Mouse (Mus musculus) CH12.LX (cell line): ENCODE results near the gene Washc3. TPM values are rescaled to one million over a fixed set of nuclear protein-coding genes. Genes with fewer than 3 reads are reported as not detected.

Source experiments
- DNase-seq: peaks from one replicate; pipeline ENCODE4 v3.0.0-alpha.2; 2013; ENCODE audit errors: extremely low read depth
- H3K27ac ChIP-seq: 2 replicates; pipeline ENCODE4 v1.5.1; 2012; ENCODE audit warnings: low read depth, mild to moderate bottlenecking, control low read depth, moderate library complexity; ENCODE audit not compliant: insufficient read depth
- H3K27me3 ChIP-seq: replicated peaks from 2 replicates; pipeline ENCODE3; 2012; ENCODE audit warnings: inconsistent platforms
- H3K36me3 ChIP-seq, 2 experiments: replicated peaks in 1 of 2; 2 replicates each; pipeline versions ENCODE3 to v1.6.1; 2012; ENCODE audit warnings: inconsistent platforms in 1 of 2, low read length in 1 of 2, mild to moderate bottlenecking in 1 of 2, mixed read lengths in 1 of 2, moderate library complexity in 1 of 2; ENCODE audit not compliant: control insufficient read depth in 1 of 2, insufficient read depth in 1 of 2
- H3K4me1 ChIP-seq, 2 experiments: 2 replicates each; pipeline ENCODE4 v1.6.1; 2012; ENCODE audit warnings: inconsistent platforms in 1 of 2, moderate library complexity in 1 of 2; ENCODE audit not compliant: insufficient read depth in 2 of 2, control insufficient read depth in 1 of 2
- H3K4me2 ChIP-seq: 2 replicates; pipeline ENCODE4 v1.6.1; 2012; ENCODE audit warnings: low read depth, mild to moderate bottlenecking, control low read depth; ENCODE audit not compliant: poor library complexity, insufficient read depth, severe bottlenecking
- H3K4me3 ChIP-seq, 3 experiments: fragments of 150-350 bp in 1 of 3; sonication (generic) in 1 of 3; replicated peaks in 1 of 3; 2 replicates each; pipeline versions ENCODE3 to v1.5.1; 2011 to 2012; ENCODE audit warnings: low read depth in 2 of 3, low read length in 2 of 3, mild to moderate bottlenecking in 2 of 3, moderate library complexity in 2 of 3, control low read depth in 1 of 3, improper control_type of control experiment in 1 of 3, inconsistent platforms in 1 of 3, mixed read lengths in 1 of 3; ENCODE audit not compliant: poor library complexity in 1 of 3
- H3K79me2 ChIP-seq: replicated peaks from 2 replicates; pipeline ENCODE4 v1.6.1; 2012; ENCODE audit warnings: mild to moderate bottlenecking, moderate library complexity; ENCODE audit not compliant: control insufficient read depth, poor library complexity, insufficient read depth, severe bottlenecking; ENCODE audit errors: extremely low read depth
- H3K9ac ChIP-seq: 2 replicates; pipeline ENCODE4 v1.6.1; 2012; ENCODE audit warnings: low read depth, mild to moderate bottlenecking, control low read depth, moderate library complexity; ENCODE audit not compliant: insufficient read depth
- H3K9me3 ChIP-seq: replicated peaks from 2 replicates; pipeline ENCODE3; 2012; ENCODE audit warnings: low read length, inconsistent platforms, mixed read lengths
- ELF1 ChIP-seq: IDR thresholded peaks from 2 replicates; pipeline ENCODE4 v1.6.1; 2014; ENCODE audit warnings: low read depth, mild to moderate bottlenecking, inconsistent platforms, low read length, improper control_type of control experiment
- GABPA ChIP-seq: IDR thresholded peaks from 2 replicates; pipeline ENCODE4 v1.6.1; 2012; ENCODE audit warnings: low read depth, low read length, improper control_type of control experiment, inconsistent platforms; ENCODE audit not compliant: insufficient replicate concordance
- HCFC1 ChIP-seq: IDR thresholded peaks from 2 replicates; pipeline ENCODE4 v1.6.1; 2012; ENCODE audit warnings: low read depth, mild to moderate bottlenecking, inconsistent platforms, low read length, improper control_type of control experiment
- IRF4 ChIP-seq: IDR thresholded peaks from 2 replicates; pipeline ENCODE4 v1.6.1; 2014; ENCODE audit warnings: low read depth, mild to moderate bottlenecking, inconsistent platforms, low read length, improper control_type of control experiment
- JUND ChIP-seq: conservative IDR thresholded peaks from 2 replicates; pipeline ENCODE4 v1.6.1; 2011; ENCODE audit warnings: low read depth, low read length, improper control_type of control experiment
- MAZ ChIP-seq: IDR thresholded peaks from 2 replicates; pipeline ENCODE4 v1.6.1; 2012; ENCODE audit warnings: low read depth, mild to moderate bottlenecking, inconsistent platforms, low read length, improper control_type of control experiment, moderate library complexity
- MYC ChIP-seq: IDR thresholded peaks from 2 replicates; pipeline ENCODE4 v1.6.1; 2011; ENCODE audit warnings: low read depth, mild to moderate bottlenecking, improper control_type of control experiment, low read length
- NELFE ChIP-seq: IDR thresholded peaks from 2 replicates; pipeline ENCODE4 v1.6.1; 2011; ENCODE audit warnings: low read depth, low read length, improper control_type of control experiment
- NRF1 ChIP-seq: IDR thresholded peaks from 2 replicates; pipeline ENCODE4 v1.6.1; 2014; ENCODE audit warnings: low read depth, mild to moderate bottlenecking, inconsistent platforms, low read length, improper control_type of control experiment, moderate library complexity
- PAX5 ChIP-seq: IDR thresholded peaks from 2 replicates; pipeline ENCODE4 v1.6.1; 2012; ENCODE audit warnings: low read length, inconsistent platforms, mixed read lengths
- RCOR1 ChIP-seq: conservative IDR thresholded peaks from 2 replicates; pipeline ENCODE4 v1.6.1; 2012; ENCODE audit warnings: low read depth, mild to moderate bottlenecking, inconsistent platforms, low read length, improper control_type of control experiment
- TBP ChIP-seq: conservative IDR thresholded peaks from 2 replicates; pipeline ENCODE4 v1.6.1; 2011; ENCODE audit warnings: low read depth, low read length, improper control_type of control experiment
- UBTF ChIP-seq: IDR thresholded peaks from 2 replicates; pipeline ENCODE4 v1.6.1; 2012; ENCODE audit warnings: low read depth, mild to moderate bottlenecking, inconsistent platforms, low read length, improper control_type of control experiment, moderate library complexity
- ZC3H11A ChIP-seq: IDR thresholded peaks from 2 replicates; pipeline ENCODE4 v1.6.1; 2012; ENCODE audit warnings: low read depth, mild to moderate bottlenecking, inconsistent platforms, low read length, improper control_type of control experiment
- dilution Hi-C: fragments of 300-500 bp; cut with MboI; formaldehyde crosslinking; loops from 2 replicates; pipeline ENCODE4 v1.14.3; 2020; ENCODE audit warnings: low sequenced_read_pairs; ENCODE audit not compliant: extremely low pct_unique_long_range_greater_than_20kb, extremely low pct_ligation_motif_present
- in situ Hi-C: fragments of 300-500 bp; cut with MboI; formaldehyde crosslinking; loops from 3 replicates; pipeline ENCODE4 v1.14.3; 2019; ENCODE audit warnings: low sequenced_read_pairs, low pct_ligation_motif_present, low pct_unique_long_range_greater_than_20kb, mixed read lengths
- polyA plus RNA-seq: library from polyadenylated mRNA; unstranded; fragments of >175 nt; gene quantifications from 2 replicates; pipeline ENCODE4 v1.2.1, GENCODE M21; 2012; ENCODE audit warnings: low read depth; ENCODE audit not compliant: insufficient read length
- total RNA-seq, 2 experiments: library from RNA; depleted of rRNA; stranded (reverse); fragments of 300-350 nt in 1 of 2; fragments of >200 nt in 1 of 2; gene quantifications; 2 replicates each; pipeline ENCODE4 v1.2.3; 2012 to 2014

The Washc3 gene
- total and polyA plus RNA-seq, 3 experiments = 65.4 to 134 (median 71.8) TPM

DNA sequence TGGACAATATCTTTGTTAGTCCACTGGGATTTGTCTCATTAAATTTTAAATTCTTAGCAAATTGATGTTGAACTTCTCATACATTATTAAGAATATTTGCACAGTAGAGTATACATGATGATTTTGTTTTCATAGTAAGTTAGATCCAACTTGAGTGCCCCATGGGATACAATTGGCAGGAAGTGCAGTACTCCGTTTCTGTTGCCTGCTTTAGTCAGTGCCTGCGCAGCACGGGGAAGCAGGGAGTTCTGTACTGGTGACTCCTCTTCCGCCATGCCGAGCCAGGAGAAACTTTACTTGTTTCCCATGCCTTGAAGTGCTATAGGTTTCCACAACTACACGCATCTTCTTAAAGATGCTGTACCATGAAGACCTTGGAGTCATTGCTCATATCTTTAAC, 94.2 kb downstream of the Washc3 start:
- H3K27ac ChIP-seq = no peak overlapping the region
- H3K9ac ChIP-seq = no peak overlapping the region
- peaks cover 9% of the 10 kb centered on the region for H3K9me3 ChIP-seq
- TF ChIP-seq HCFC1 (no peak), TBP (no peak), PAX5 (no peak), UBTF (no peak), RCOR1 (no peak), JUND (no peak), ZC3H11A (no peak), GABPA (no peak), MAZ (no peak), ELF1 (no peak), NELFE (no peak), NRF1 (no peak), IRF4 (no peak), MYC (no peak)
- DNase-seq = no peak
- dilution Hi-C loops (no loop called here), in situ Hi-C loops (no loop called here)
- no peaks in the 10 kb centered on the region for H3K27me3 ChIP-seq
- no peak overlapping the region for H3K4me2 ChIP-seq
- H3K4me3 ChIP-seq = no peak overlapping the region
- H3K4me1 ChIP-seq = peaks cover 0 to 4% of the 10 kb centered on the region in 2 experiments; a peak in 1 of 4 replicates
- H3K36me3 ChIP-seq = no peaks in the 10 kb centered on the region
- H3K79me2 ChIP-seq = no peaks in the 10 kb centered on the region

Other genes starting within 250 kb of the Washc3 start
- gene Pmch, start 110.0 kb upstream of the Washc3 start, total RNA-seq (2012; rRNA removed) = 0.17 TPM in 1 of 2 replicates, not detected in the other
- gene Pmch, start 110.0 kb upstream of the Washc3 start, total RNA-seq (2014; rRNA removed) = not detected in 2 replicates
- gene Pmch, start 110.0 kb upstream of the Washc3 start, polyA plus RNA-seq = 0.41 TPM in 1 of 2 replicates, not detected in the other
- gene Parpbp, start 54.2 kb upstream of the Washc3 start, total RNA-seq (2012; rRNA removed) = 19.8 and 23.2 TPM in 2 replicates
- gene Parpbp, start 54.2 kb upstream of the Washc3 start, total RNA-seq (2014; rRNA removed) = 35.0 and 44.6 TPM in 2 replicates
- 16.9 and 19.5 TPM in 2 replicates for gene Parpbp, start 54.2 kb upstream of the Washc3 start, polyA plus RNA-seq
- gene Nup37, start 54.1 kb upstream of the Washc3 start, total RNA-seq (2012; rRNA removed) = 59.2 and 71.1 TPM in 2 replicates
- 222 and 243 TPM in 2 replicates for gene Nup37, start 54.1 kb upstream of the Washc3 start, total RNA-seq (2014; rRNA removed)
- 76.3 and 82.4 TPM in 2 replicates for gene Nup37, start 54.1 kb upstream of the Washc3 start, polyA plus RNA-seq
- 0.04 TPM in 2 replicates for gene Dram1, start 178.0 kb downstream of the Washc3 start, total RNA-seq (2012; rRNA removed)
- gene Dram1, start 178.0 kb downstream of the Washc3 start, total RNA-seq (2014; rRNA removed) = not detected in 2 replicates
- not detected in 2 replicates for gene Dram1, start 178.0 kb downstream of the Washc3 start, polyA plus RNA-seq
- gene Gnptab, start 178.0 kb downstream of the Washc3 start, total RNA-seq (2012; rRNA removed) = 18.0 and 18.7 TPM in 2 replicates
- gene Gnptab, start 178.0 kb downstream of the Washc3 start, total RNA-seq (2014; rRNA removed) = 12.2 and 13.2 TPM in 2 replicates
- 34.7 and 38.2 TPM in 2 replicates for gene Gnptab, start 178.0 kb downstream of the Washc3 start, polyA plus RNA-seq